Mouse (Mus musculus): Measurements from ENCODE around the gene Zfp362. TPM values are rescaled to one million over a fixed set of nuclear protein-coding genes. Genes with fewer than 3 reads are reported as not detected.
A peak's percentile ranks its signal among the peaks of the same experiment; 100 is the strongest.

Zfp362 gene
- polyA plus RNA-seq, 1 experiment = 29.7 TPM

DNA sequence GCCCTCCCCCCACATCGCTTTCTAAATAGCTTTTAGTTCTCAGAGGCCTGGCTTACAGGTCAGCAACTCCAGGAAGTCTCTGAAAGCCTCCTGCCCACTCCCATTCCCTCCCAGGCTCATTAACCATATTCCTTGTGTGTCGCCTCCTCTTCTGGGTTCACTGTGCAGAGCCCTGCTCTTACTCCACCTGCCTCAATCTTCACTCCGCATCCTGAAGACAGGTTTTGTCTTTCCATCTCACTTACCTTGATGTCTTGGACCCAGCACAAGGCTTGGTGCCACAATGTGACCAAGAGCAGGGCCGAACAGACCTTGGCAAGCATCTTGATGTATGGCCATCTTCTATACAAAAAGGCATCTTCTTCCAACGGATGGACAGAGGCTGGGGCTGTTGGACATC is 46.6 kb downstream of the Zfp362 start:
- Histone ChIP-seq H3K4me1 (ENCODE audit: control insufficient read depth, insufficient read depth, low read length) (no peaks in the 10 kb centered on the region), H3K27ac (ENCODE audit: insufficient read depth, low read depth, low read length) (no peak overlapping the region), H3K27me3 (replicated peaks; ENCODE audit: control insufficient read depth, insufficient read depth, low read length) (no peaks in the 10 kb centered on the region), H3K36me3 (ENCODE audit: control insufficient read depth, insufficient read depth, low read length) (no peaks in the 10 kb centered on the region), H3K4me3 (ENCODE audit: insufficient read depth, low read depth, low read length) (no peak overlapping the region)
- 67% methylated on average over 5 of the region's 5 CpGs for WGBS
- TF ChIP-seq CTCF (conservative IDR thresholded peaks at IDR 0.05; ENCODE audit: insufficient read depth, insufficient read length, low read depth, low read length) (no peak), POLR2A (IDR thresholded peaks at IDR 0.05; ENCODE audit: low read depth, low read length) (no peak)
- no peak for DNase-seq

- Histone ChIP-seq H3K27me3 (replicated peaks; ENCODE audit: control insufficient read depth, insufficient read depth, low read length) (no peaks in the 10 kb centered on the region), H3K27ac (ENCODE audit: insufficient read depth, low read depth, low read length) (no peak overlapping the region), H3K36me3 (ENCODE audit: control insufficient read depth, insufficient read depth, low read length) (0 out of 2 replicates have a peak, but pooled peaks cover 2% of the 10 kb centered on the region), H3K4me3 (ENCODE audit: insufficient read depth, low read depth, low read length) (no peak overlapping the region), H3K4me1 (ENCODE audit: control insufficient read depth, insufficient read depth, low read length) (no peaks in the 10 kb centered on the region)
- DNase-seq = no peak
- TF ChIP-seq POLR2A (IDR thresholded peaks at IDR 0.05; ENCODE audit: low read depth, low read length) = no peak
- 74% methylated on average over 7 of the region's 7 CpGs for WGBS
Observed at GRCm38 (mm10) chr4:128755900-128756299, 49.9 kb downstream of the Zfp362 start.

GRCm38 (mm10) chr4:128755064-128755463 is 50.8 kb downstream of the Zfp362 start, which contains the start of gene A3galt2:
TSS of gene A3galt2 (plus strand) at chr4:128755364.
- TF ChIP-seq POLR2A (IDR thresholded peaks at IDR 0.05; ENCODE audit: low read depth, low read length) = no peak
- no peak within 1 kb of the TSS for H3K4me3 ChIP-seq (ENCODE audit: insufficient read depth, low read depth, low read length)
- 0 out of 2 replicates have a peak, but pooled peaks cover 2% of the 10 kb centered on the region for H3K36me3 ChIP-seq (ENCODE audit: control insufficient read depth, insufficient read depth, low read length)
- H3K27me3 ChIP-seq (replicated peaks; ENCODE audit: control insufficient read depth, insufficient read depth, low read length) = no peaks in the 10 kb centered on the region
- no peak for DNase-seq
- no peak within 1 kb of the TSS for H3K27ac ChIP-seq (ENCODE audit: insufficient read depth, low read depth, low read length)
- no peaks in the 10 kb centered on the region for H3K4me1 ChIP-seq (ENCODE audit: control insufficient read depth, insufficient read depth, low read length)
- 59% methylated on average over 3 of the region's 3 CpGs for WGBS

DNA sequence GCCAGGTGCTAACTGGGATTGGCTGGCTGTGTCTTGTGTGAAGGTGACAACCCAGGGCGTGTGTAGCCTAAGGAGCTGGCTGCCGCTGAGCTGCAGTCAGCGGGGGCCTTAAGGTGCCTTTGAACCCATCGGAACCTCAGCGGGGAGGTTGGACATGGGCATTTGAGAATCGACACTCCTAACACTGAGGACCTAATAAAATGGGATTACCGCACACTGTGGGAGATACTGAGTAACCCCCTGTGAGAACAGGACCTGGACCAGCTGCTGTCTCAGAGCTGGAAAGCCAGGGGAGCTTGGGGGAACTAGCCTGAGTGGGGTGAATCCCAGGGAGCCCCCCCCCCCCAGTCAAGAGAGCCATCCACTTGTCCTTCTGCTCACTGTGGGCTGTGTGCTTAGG is 52.3 kb downstream of the Zfp362 start:
- H3K36me3 ChIP-seq (ENCODE audit: control insufficient read depth, insufficient read depth, low read length) = 0 out of 2 replicates have a peak, but pooled peaks cover 2% of the 10 kb centered on the region

GRCm38 (mm10) chr4:128752031-128752757 is 53.7 kb downstream of the Zfp362 start:
- DNase-seq = no peak
- Histone ChIP-seq H3K4me1 (ENCODE audit: control insufficient read depth, insufficient read depth, low read length) (no peaks in the 10 kb centered on the region), H3K36me3 (ENCODE audit: control insufficient read depth, insufficient read depth, low read length) (peaks cover 3% of the 10 kb centered on the region), H3K27me3 (replicated peaks; ENCODE audit: control insufficient read depth, insufficient read depth, low read length) (no peaks in the 10 kb centered on the region), H3K27ac (ENCODE audit: insufficient read depth, low read depth, low read length) (no peak overlapping the region), H3K4me3 (ENCODE audit: insufficient read depth, low read depth, low read length) (no peak overlapping the region)
- TF ChIP-seq POLR2A (IDR thresholded peaks at IDR 0.05; ENCODE audit: low read depth, low read length) (no peak), CTCF (conservative IDR thresholded peaks at IDR 0.05; ENCODE audit: insufficient read depth, insufficient read length, low read depth, low read length) (no peak)
- WGBS = 85% methylated on average over 13 of the region's 13 CpGs

More for the DNA sequence above, 52.3 kb downstream of the Zfp362 start:
- Histone ChIP-seq H3K27ac (ENCODE audit: insufficient read depth, low read depth, low read length) (no peak overlapping the region), H3K4me3 (ENCODE audit: insufficient read depth, low read depth, low read length) (no peak overlapping the region), H3K27me3 (replicated peaks; ENCODE audit: control insufficient read depth, insufficient read depth, low read length) (no peaks in the 10 kb centered on the region), H3K4me1 (ENCODE audit: control insufficient read depth, insufficient read depth, low read length) (no peaks in the 10 kb centered on the region)
- no peak for DNase-seq
- TF ChIP-seq CTCF (conservative IDR thresholded peaks at IDR 0.05; ENCODE audit: insufficient read depth, insufficient read length, low read depth, low read length) (no peak), POLR2A (IDR thresholded peaks at IDR 0.05; ENCODE audit: low read depth, low read length) (no peak)
- WGBS = 83% methylated on average over 7 of the region's 7 CpGs

GRCm38 (mm10) chr4:128751006-128751405 is 54.8 kb downstream of the Zfp362 start:
- WGBS = 66% methylated on average over 5 of the region's 5 CpGs
- DNase-seq = no peak
- Histone ChIP-seq H3K4me3 (ENCODE audit: insufficient read depth, low read depth, low read length) (no peak overlapping the region), H3K36me3 (ENCODE audit: control insufficient read depth, insufficient read depth, low read length) (peaks cover 5% of the 10 kb centered on the region), H3K27me3 (replicated peaks; ENCODE audit: control insufficient read depth, insufficient read depth, low read length) (no peaks in the 10 kb centered on the region), H3K4me1 (ENCODE audit: control insufficient read depth, insufficient read depth, low read length) (no peaks in the 10 kb centered on the region), H3K27ac (ENCODE audit: insufficient read depth, low read depth, low read length) (no peak overlapping the region)
- TF ChIP-seq POLR2A (IDR thresholded peaks at IDR 0.05; ENCODE audit: low read depth, low read length) (no peak), CTCF (conservative IDR thresholded peaks at IDR 0.05; ENCODE audit: insufficient read depth, insufficient read length, low read depth, low read length) (peak; percentile 33; the same call in 1 of the 2 replicates)

GRCm38 (mm10) chr4:128748309-128748708 is 57.5 kb downstream of the Zfp362 start:
- no peak for DNase-seq
- no peak overlapping the region for H3K4me3 ChIP-seq (ENCODE audit: insufficient read depth, low read depth, low read length)
- H3K36me3 ChIP-seq (ENCODE audit: control insufficient read depth, insufficient read depth, low read length) = peaks cover 5% of the 10 kb centered on the region
- WGBS = 80% methylated on average over 7 of the region's 7 CpGs
- TF ChIP-seq CTCF (conservative IDR thresholded peaks at IDR 0.05; ENCODE audit: insufficient read depth, insufficient read length, low read depth, low read length) = no peak
- TF ChIP-seq POLR2A (IDR thresholded peaks at IDR 0.05; ENCODE audit: low read depth, low read length) = no peak
- no peak overlapping the region for H3K27ac ChIP-seq (ENCODE audit: insufficient read depth, low read depth, low read length)
- H3K4me1 ChIP-seq (ENCODE audit: control insufficient read depth, insufficient read depth, low read length) = no peaks in the 10 kb centered on the region
- no peaks in the 10 kb centered on the region for H3K27me3 ChIP-seq (replicated peaks; ENCODE audit: control insufficient read depth, insufficient read depth, low read length)
